Mouse (Mus musculus) stomach, embryonic 16.5 days (tissue): ENCODE data around the gene Amotl1. TPM values are rescaled to one million over a fixed set of nuclear protein-coding genes. Genes with fewer than 3 reads are reported as not detected.
A peak's percentile ranks its signal among the peaks of the same experiment; 100 is the strongest.

Source experiments
- ATAC-seq: fragments of 200-750 bp; cut with Nextera tagmentation; 2 replicates; pipeline ENCODE4 v1.8.0; 2017; ENCODE audit warnings: moderate number of reproducible peaks, moderate TSS enrichment; ENCODE audit not compliant: insufficient read depth, low FRiP score
- H3K27ac ChIP-seq: fragments of 300-500 bp; sonication (generic); 2 replicates; pipeline ENCODE4 v1.5.1; 2014; ENCODE audit warnings: low read length
- H3K27me3 ChIP-seq: fragments of 300-500 bp; sonication (generic); 2 replicates; pipeline ENCODE4 v1.6.1; 2014; ENCODE audit warnings: low read length, control low read depth, mixed read lengths; ENCODE audit not compliant: control insufficient read depth, insufficient read depth
- H3K36me3 ChIP-seq: fragments of 300-500 bp; sonication (generic); 2 replicates; pipeline ENCODE4 v1.6.1; 2014; ENCODE audit warnings: low read length; ENCODE audit not compliant: control insufficient read depth, insufficient read depth
- H3K4me1 ChIP-seq: fragments of 300-500 bp; sonication (generic); 2 replicates; pipeline ENCODE4 v1.6.1; 2014; ENCODE audit warnings: low read length, control low read depth, mixed read lengths; ENCODE audit not compliant: control insufficient read depth, insufficient read depth
- H3K4me2 ChIP-seq: fragments of 300-500 bp; sonication (generic); 2 replicates; pipeline ENCODE4 v1.6.1; 2014; ENCODE audit warnings: low read depth, low read length, mixed read lengths
- H3K4me3 ChIP-seq: fragments of 300-500 bp; sonication (generic); replicated peaks from 2 replicates; pipeline ENCODE4 v1.5.1; 2014; ENCODE audit warnings: mild to moderate bottlenecking, low read length
- H3K9ac ChIP-seq: fragments of 300-500 bp; sonication (generic); 2 replicates; pipeline ENCODE4 v1.6.1; 2014; ENCODE audit warnings: low read length
- H3K9me3 ChIP-seq: fragments of 300-500 bp; sonication (generic); replicated peaks from 2 replicates; pipeline ENCODE4 v1.6.1; 2016; ENCODE audit warnings: low read length, control low read depth; ENCODE audit not compliant: control insufficient read depth
- WGBS: fragments of 180-500 bp; shearing (Covaris S2); extraction: QIAGEN DNeasy Blood & Tissue Kit; methylation state at CpG from one replicate; pipeline ENCODE4 v1.1.7; 2014; 5-methylcytosine and 5-hydroxymethylcytosine counted together
- polyA plus RNA-seq: library from polyadenylated mRNA; unstranded; fragments of >200 nt; fragmentation: Nextera tagmentation; extraction: Ambion mirVana; gene quantifications from 2 replicates; pipeline ENCODE4 v1.2.1, GENCODE M21; 2015

Gene Amotl1
- polyA plus RNA-seq, 1 experiment from 2014 or later = 19.7 TPM

DNA sequence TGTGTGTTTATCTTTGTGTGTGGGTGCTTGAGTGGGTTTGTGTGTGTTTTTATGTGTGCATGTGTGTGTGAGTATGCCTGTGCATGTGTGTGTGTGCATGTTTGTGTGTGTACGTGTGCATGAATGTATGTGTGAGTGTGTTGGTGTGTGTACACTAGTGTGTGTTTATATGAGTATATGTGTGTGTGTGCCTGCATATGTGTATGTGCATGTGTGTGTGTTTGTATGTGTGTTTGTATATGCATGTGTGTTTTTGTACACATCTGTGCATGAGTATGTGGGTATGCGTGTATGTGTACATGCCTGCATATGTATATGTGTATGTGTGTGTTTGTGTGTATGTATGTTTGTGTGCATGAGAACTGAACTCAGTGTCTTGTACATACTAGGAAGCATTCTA, 46.7 kb downstream of the Amotl1 start:
- WGBS = 94% methylated on average over 2 of the region's 2 CpGs

DNA sequence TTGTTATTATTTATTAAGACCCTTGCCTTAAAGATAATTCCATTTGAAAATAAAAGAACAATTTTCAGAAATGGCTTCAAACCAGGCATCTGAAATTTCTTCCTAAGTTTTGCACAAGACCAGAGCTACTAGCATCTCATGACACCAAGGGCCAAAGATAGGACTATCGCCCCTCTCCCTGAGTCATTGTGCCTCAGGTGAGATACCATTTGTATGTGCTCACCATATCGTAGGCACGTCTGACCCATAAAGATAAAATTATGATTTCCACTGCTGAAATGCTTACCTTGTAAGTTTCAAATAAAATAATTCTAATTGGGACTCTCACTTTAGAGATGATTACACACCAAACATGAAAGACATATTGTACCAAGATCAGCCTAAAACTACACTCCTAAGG, 47.4 kb downstream of the Amotl1 start:
- H3K4me3 ChIP-seq = no peak overlapping the region
- no peak overlapping the region for H3K4me2 ChIP-seq
- H3K9me3 ChIP-seq = no peaks in the 10 kb centered on the region
- WGBS = 79% methylated on average over 3 of the region's 3 CpGs
- no peak overlapping the region for H3K9ac ChIP-seq
- ATAC-seq = no peak
- H3K27ac ChIP-seq = no peak overlapping the region
- peaks cover 17% of the 10 kb centered on the region for H3K36me3 ChIP-seq
- H3K27me3 ChIP-seq = no peaks in the 10 kb centered on the region
- H3K4me1 ChIP-seq = peaks cover 5% of the 10 kb centered on the region; the same call in 1 of the 2 replicates

More for the DNA sequence above, 46.7 kb downstream of the Amotl1 start:
- Histone ChIP-seq H3K27me3 (no peaks in the 10 kb centered on the region), H3K4me3 (no peak overlapping the region), H3K27ac (no peak overlapping the region), H3K36me3 (peaks cover 10% of the 10 kb centered on the region), H3K9me3 (no peaks in the 10 kb centered on the region), H3K4me2 (no peak overlapping the region), H3K9ac (no peak overlapping the region), H3K4me1 (peaks cover 5% of the 10 kb centered on the region; the same call in 1 of the 2 replicates)
- ATAC-seq = no peak

DNA sequence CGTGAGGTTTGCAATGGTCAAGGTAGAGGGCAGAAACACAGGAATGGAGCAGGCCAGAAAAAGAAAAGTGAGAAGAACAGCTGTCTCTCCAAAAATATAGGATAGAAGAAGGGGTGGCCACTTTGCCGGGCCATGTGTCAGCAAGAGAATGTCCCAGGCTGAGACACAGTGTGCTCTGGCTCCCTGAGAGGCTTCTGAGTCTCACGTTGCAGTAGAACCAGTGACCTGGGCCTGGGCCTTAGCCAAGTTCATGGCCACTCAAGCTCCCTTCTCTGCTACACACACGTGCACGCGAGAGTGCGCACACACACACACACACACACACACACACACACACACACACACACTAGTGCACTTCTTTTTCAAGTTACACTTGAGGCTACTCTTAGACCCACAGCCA, 48.0 kb downstream of the Amotl1 start:
- Histone ChIP-seq H3K9ac (no peak overlapping the region), H3K27me3 (no peaks in the 10 kb centered on the region), H3K4me2 (no peak overlapping the region), H3K9me3 (no peaks in the 10 kb centered on the region), H3K4me1 (peaks cover 5% of the 10 kb centered on the region; the same call in 1 of the 2 replicates), H3K4me3 (no peak overlapping the region), H3K36me3 (peaks cover 18% of the 10 kb centered on the region), H3K27ac (no peak overlapping the region)
- WGBS = 75% methylated on average over 7 of the region's 7 CpGs
- ATAC-seq = no peak

DNA sequence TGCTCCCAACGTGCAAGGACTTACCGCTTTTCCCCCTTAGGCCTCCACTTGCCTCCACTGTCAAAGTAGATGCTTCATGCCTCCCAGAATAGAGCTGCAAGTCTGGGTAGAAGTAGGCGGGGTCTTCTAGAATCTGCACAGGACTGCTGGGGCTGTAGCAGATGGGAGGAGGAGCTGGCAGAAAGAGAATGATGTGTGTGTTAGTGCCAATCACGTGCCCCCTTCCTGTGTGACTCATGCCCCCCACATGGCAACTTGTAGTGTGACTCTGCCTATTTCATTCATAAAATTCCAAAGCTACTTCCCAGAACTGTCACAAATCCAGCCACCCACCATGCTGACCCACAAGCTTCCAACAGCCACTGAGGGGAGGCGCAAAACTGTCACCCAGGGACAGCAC, 48.4 kb downstream of the Amotl1 start:
- 87% methylated on average over 5 of the region's 5 CpGs for WGBS
- no peaks in the 10 kb centered on the region for H3K9me3 ChIP-seq
- no peaks in the 10 kb centered on the region for H3K27me3 ChIP-seq
- peaks cover 18% of the 10 kb centered on the region for H3K36me3 ChIP-seq
- no peak overlapping the region for H3K4me3 ChIP-seq
- no peak for ATAC-seq
- H3K9ac ChIP-seq = no peak overlapping the region
- no peak overlapping the region for H3K27ac ChIP-seq
- H3K4me2 ChIP-seq = no peak overlapping the region
- peaks cover 5% of the 10 kb centered on the region; the same call in 1 of the 2 replicates for H3K4me1 ChIP-seq

DNA sequence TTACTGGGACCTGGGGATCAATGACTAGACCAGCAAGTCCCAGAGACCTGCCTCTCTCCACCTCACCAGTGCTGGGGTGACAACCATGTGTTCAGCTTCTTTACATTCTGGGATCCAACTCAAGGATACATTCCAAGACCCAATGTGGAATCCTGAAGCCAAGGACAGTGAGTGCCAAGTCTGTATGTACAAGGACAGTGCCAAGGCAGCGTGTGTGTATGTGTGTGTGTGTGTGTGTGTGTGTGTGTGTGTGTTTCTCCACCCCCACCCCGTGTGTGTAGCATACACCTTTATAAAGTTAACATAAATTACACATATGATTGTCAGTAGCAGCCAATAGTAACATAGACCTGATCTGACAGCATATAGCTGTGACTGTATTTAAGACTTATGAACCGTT, 49.0 kb downstream of the Amotl1 start:
- no peak overlapping the region for H3K4me2 ChIP-seq
- no peak overlapping the region for H3K4me3 ChIP-seq
- ATAC-seq = no peak
- H3K27me3 ChIP-seq = no peaks in the 10 kb centered on the region
- no peak overlapping the region for H3K27ac ChIP-seq
- H3K36me3 ChIP-seq = peaks cover 18% of the 10 kb centered on the region
- peaks cover 5% of the 10 kb centered on the region; the same call in 1 of the 2 replicates for H3K4me1 ChIP-seq
- H3K9me3 ChIP-seq = no peaks in the 10 kb centered on the region
- 92% methylated on average over 3 of the region's 3 CpGs for WGBS
- no peak overlapping the region for H3K9ac ChIP-seq

DNA sequence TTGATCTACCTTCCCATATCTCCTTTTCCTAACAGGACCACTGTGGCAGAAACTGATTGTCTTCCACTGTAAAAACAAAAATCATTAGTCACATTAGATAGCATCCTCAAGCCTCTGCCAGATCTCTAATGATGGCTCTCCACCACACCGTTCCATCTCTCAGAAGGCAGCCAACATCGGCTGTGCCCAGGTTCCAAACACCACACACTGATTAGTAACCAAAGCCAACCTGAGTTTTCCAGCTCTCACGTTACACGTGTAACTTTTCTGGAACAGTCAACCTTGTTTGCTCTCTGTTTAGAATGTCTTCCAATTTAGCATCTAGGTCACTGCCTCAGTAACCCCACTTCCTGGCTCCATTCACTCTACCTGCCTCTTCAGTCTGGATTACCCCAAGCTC, 51.0 kb downstream of the Amotl1 start:
- Histone ChIP-seq H3K27ac (no peak overlapping the region), H3K4me3 (no peak overlapping the region), H3K36me3 (peaks cover 18% of the 10 kb centered on the region), H3K4me1 (peaks cover 10% of the 10 kb centered on the region; the same call in 1 of the 2 replicates), H3K4me2 (no peak overlapping the region), H3K27me3 (no peaks in the 10 kb centered on the region), H3K9me3 (no peaks in the 10 kb centered on the region), H3K9ac (no peak overlapping the region)
- 87% methylated on average over 4 of the region's 4 CpGs for WGBS
- no peak for ATAC-seq

DNA sequence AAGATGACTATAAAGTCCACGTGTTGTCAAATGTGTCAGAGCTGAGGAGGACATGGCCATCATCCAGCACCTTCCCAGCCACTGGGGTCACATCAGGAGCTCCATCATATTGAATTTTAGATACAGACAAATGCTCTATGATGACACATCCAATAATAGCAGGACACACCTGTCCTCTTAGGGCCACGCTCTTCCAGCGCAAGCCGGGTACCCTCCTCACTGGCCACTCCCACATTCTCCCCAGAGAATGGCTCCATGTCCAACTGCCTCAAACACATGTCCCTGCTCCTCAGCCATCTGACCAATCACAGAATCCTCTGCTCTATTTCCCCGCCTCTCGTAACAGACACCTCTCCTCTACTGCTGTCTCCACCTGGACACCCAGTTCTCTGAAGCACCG, 54.2 kb downstream of the Amotl1 start:
- H3K36me3 ChIP-seq = peaks cover 11% of the 10 kb centered on the region
- no peak overlapping the region for H3K4me3 ChIP-seq
- H3K27me3 ChIP-seq = no peaks in the 10 kb centered on the region
- no peak overlapping the region for H3K9ac ChIP-seq
- H3K9me3 ChIP-seq = no peaks in the 10 kb centered on the region
- WGBS = 81% methylated on average over 7 of the region's 7 CpGs
- no peak overlapping the region for H3K4me2 ChIP-seq
- ATAC-seq = no peak
- no peak overlapping the region for H3K27ac ChIP-seq
- peaks cover 18% of the 10 kb centered on the region for H3K4me1 ChIP-seq

- 55% methylated on average over 4 of the region's 4 CpGs for WGBS
- Histone ChIP-seq H3K4me2 (no peak overlapping the region), H3K27ac (peak overlapping the region; percentile 27; the same call in 1 of the 2 replicates), H3K4me1 (peaks cover 21% of the 10 kb centered on the region), H3K4me3 (no peak overlapping the region), H3K9ac (no peak overlapping the region), H3K27me3 (no peaks in the 10 kb centered on the region), H3K9me3 (no peaks in the 10 kb centered on the region), H3K36me3 (peaks cover 11% of the 10 kb centered on the region)
- ATAC-seq = no peak
Measured at GRCm38 (mm10) chr9:14588690-14589089, 56.2 kb downstream of the Amotl1 start.

DNA sequence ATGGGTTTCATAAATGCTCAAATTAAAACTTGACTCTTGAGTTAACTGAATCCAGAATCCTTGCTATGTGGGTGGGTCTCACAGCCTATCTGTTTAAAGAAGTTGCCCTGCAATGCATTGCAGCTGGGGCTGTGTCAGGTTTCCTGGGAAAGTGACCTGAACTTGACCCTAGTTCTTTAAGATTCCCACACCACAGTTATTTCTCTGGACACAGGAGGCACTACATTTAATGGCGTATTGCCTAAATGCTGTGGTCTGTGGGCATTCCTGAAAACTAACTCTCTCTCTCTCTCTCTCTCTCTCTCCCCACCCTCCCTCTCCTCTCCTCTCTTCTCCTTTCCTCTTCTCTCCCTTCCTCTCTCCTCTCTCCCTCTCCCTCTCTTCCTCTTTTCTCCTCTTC, 59.2 kb downstream of the Amotl1 start:
- 38% methylated on average over 1 of the region's 1 CpGs for WGBS
- Histone ChIP-seq H3K9me3 (no peaks in the 10 kb centered on the region), H3K4me1 (peaks cover 21% of the 10 kb centered on the region), H3K27ac (no peak overlapping the region), H3K27me3 (no peaks in the 10 kb centered on the region), H3K4me3 (no peak overlapping the region), H3K4me2 (no peak overlapping the region), H3K9ac (no peak overlapping the region), H3K36me3 (0 out of 2 replicates have a peak, but pooled peaks cover 6% of the 10 kb centered on the region)
- no peak for ATAC-seq
